Mouse (Mus musculus) spleen, postnatal 10 days (tissue): ENCODE measurements at regions not wholly inside any gene's neighbourhood (a gene's known extent, or its start where the extent isn't known, plus 50 kb on each side); places are given as distances from the start of the nearest gene placed in this dataset.
A peak's percentile ranks its signal among the peaks of the same experiment; 100 is the strongest.

ENCODE experiments used
- DNase-seq, 2 experiments: peaks; one replicate each; pipeline ENCODE4 v3.0.0; 2021 to 2022; ENCODE audit warnings: low spot score in 2 of 2

DNA sequence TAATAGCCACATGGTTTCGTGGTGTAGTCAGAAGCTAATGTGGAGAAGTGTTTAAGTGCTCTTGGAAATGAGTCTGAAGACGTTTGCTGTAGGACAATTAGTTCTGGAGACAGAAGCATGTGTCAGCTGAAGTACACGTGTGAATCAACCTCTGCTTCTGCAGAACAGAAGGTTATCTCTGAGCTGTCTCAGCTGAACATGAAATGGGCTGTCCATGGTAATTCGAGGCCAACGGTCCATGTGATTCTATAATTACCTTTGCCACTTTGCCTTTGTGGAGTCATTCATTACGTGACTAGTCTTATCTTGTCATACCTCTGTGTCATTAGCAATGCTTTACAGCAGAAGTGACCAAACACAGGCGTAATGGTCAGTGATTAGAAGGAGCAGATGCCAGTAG, 295.6 kb upstream of the Veph1 start:
- DNase-seq: no peak

DNA sequence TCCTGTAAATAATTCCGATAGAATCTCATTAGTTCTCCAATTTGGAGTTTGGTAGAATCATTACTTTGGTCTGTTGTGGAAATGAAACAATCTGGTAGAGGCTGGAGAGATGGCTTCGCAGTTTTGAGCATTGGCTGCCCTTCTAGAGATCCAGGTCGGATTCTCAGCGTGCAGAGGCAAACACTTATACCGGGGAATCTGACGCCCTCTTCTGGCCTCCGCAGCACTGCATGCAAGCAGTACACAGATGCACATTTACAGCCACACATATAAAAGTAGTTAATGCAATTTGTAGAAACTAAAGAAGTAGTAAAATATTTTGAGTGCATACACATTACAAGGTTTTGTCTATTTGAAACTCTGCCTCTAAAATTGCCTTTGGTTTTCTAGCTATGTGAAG, 294.1 kb upstream of the Veph1 start:
- no peak for DNase-seq

DNA sequence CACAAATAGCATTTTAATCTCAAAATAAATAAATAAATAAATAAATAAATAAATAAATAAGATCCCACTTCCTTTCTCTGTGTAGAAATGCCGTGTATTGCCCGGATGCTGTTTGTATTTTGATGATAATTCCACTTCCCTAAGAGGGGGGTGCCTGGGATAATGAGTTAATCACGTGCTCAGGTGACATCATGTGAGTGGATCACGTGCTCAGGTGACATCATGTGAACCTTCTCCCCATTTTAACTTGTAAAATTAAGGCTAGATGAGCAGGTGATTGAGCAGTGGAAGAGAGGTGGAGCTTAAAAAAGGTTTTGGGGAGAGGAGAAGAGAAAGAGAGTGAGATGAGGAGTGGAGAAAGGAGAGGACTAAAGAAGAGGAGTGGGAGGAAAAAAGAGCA, 292.8 kb upstream of the Veph1 start:
- no peak for DNase-seq

DNA sequence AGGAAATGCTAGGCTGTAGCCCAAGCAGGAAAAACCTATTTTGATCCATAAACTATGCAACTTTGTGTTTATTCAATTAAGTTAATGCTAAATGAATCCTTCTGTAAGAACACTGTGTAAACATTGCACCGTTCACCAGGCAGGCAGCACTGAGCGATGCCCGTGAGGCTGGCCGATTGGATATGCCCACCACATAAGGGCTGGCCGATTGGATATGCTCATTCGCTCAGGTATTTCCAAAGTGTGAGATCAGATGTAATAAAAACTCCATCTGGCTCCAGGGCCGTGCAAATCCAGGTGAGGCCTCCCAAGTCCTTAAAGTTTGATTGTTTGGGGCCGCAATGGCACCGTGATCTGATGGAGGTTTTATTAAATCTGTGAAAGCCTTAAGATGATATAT, 288.2 kb upstream of the Veph1 start:
- DNase-seq: no peak

DNA sequence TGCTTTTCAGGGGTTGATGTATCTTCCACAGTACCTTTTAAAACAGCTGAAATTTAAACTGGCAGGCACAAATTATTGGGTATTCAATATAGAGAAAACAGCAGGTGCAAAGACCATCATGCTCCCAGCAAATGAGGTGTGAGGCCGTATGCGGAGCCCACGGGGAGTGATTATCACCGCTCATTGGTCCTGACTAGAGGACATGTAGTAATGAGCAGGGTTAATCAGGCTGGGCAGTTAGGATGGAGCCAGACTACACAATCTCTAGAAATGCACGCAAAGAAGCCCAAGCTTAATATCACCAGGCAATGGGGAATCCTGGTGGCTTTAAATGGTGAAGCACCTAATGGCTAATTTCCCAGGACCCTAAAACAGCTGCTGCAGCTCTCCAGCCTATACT, 287.5 kb upstream of the Veph1 start:
- DNase-seq: no peak

DNA sequence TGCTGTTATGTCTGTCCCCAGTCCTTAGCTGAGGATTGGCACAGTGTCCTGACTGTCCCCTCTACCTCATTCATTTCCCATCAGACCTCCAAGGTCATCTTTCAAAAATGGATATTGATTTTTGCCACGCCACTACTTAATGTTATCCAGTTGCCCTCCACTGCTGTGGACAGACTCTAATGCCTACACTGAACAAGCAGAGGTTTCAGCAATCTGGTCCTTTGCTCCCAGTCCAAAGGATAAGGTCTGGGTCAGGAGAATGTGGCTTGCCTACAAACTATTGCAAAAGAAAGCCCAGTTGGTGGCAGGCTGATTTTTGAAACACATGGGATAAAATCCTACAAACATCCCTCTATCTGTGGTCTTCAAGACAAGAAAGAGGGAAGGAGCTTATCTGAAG, 280.0 kb upstream of the Veph1 start:
- DNase-seq: no peak

DNA sequence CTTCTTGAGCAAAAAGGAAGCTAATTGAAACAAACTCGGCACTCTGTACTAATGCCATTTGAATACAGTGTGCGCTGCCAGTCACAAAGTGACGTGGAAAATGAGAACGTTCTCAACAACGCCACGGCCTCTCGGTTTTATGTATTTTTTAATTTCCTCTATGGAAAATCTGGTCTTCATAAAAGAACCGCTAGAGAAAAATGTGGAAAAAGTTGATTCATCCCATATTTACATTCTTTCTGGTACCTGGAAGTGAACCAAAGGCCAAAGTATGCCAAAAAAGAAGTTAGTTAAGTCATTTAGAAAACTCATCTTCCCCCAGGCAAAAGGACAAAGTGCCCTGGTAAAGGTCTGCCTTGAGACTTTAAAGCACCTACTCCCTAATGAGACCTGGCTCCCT, 277.7 kb upstream of the Veph1 start:
- DNase-seq: no peak

DNA sequence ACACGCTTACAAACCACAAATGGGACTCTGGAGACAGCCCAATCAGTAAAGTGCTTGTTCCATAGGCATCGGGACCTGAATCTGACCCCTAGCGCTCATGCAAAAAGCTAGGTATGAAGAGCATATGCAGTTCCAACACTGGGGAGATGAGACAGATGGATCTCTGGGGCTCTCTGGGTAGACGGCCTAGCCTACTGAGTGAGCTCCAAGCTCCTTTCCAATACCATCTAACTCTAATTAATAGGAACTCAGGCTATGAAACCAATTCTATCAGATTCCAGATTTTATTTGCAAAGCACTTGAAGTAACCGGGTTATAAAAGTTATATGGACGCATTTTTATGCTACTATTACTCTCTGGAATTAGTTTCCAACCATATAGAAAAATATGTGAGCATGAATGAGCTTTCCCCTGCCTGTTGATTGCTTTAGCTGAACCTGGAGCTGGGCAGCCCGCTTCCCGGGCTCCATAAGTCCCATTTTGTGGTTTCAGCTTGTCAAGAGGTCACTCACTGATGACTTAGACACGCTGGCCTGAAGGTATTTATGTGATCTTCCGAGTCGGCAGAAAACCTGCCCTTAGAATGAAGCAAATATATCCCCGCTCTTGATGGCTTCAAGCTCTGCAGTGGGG, 276.4 kb upstream of the Veph1 start:
- no peak for DNase-seq

DNA sequence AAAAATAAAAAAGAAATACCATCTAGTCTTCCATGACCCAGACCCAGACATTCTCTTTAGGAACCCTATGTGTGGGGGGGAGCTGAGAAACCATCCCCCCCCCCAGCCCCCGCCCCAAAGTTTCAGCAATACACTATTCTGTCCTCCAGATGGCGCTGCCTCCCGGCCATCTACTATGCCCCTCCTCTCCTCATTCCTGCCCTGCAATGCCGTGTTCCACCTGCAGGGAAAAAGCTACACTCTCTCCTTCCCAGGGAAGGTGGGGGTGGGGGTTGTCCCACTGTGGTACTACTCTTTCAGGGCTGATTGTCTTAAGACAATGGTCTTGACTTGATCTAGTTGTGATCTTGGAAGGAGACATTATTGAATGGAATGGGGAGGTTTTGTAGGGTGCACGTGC, 273.7 kb upstream of the Veph1 start:
- DNase-seq: peak in 1 of 2 experiments; percentile 58

DNA sequence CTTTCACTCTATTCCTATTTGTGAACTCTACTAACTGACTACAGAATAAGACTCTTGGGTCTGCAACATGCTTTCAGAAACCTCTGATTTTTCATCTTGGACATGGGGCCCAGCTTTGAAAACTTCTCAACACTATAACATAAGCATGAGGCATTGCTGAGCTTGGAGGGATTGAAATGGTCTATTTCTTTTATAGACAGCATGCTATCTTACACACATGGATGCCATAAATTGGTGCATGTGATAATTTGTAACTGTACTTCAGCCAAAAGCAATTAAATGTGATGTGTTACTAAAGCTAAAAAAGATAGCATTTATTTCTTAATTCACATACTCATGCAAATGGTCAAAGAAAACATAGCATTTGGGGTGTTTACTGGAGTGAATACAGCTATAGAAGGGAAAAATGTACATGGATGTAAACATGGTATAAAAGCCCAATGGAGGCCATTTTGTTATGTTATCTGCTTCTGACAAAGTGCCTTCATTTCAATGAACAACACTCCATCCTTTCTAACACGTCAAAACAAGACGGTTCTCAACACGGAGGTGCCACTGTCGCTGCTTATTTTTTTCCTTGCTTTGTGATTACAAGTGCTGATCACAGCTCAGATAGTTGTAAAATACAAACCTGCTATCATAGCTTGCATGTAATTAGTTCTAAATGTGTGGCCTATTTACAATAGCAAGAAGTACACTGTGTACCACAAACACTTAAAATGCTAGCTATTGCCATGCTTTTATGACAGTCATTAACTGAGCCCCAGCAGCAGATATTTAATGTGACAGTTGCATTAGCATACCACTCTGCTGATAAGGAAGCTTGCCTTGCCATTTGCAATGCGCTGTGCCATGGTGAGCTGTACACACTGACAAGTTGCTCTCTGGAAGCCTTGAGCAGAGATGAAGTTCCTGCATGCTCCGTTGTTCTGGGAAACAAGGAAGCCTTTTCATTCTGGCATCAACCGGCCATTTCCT, 267.9 kb upstream of the Veph1 start:
- no peak for DNase-seq

DNA sequence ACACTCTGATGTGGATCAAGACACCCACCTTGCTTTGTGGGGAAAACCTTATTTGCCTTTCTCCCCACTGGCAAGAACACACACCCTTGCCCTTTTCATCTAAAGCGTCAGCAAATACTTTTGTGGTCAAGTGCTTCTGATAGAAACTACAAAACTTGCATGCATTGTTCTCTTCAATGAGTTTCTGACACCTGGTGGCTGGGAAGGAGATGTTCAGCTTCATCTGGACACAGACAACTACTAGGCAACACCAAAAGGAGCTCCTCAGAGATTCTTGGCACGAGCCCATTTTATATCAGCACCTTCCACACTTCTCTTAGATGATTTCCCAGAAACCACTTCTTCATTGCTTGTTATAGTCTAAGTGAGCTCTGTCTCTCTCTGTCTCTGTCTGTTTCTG, 266.7 kb upstream of the Veph1 start:
- peak; percentile 20 to 60 for DNase-seq

DNA sequence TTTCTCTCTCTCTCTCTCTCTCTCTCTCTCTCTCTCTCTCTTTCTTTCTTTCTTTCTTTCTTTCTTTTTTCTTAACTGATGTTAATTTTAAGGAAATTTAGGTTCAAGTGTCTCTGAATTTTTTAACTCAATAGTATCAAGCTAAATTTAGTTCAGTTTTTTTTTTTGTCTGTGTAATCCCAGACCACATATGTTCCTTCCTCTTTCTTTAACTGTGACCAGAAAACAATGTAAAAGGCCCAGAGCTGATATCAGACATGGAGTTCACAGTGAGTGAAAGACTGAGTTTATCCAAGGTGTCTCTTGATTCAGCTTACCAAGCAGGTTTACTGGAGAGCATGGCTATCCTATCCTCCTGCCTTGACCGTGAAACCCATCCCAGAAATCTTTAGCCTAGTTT, 258.9 kb upstream of the Veph1 start:
- no peak for DNase-seq

DNA sequence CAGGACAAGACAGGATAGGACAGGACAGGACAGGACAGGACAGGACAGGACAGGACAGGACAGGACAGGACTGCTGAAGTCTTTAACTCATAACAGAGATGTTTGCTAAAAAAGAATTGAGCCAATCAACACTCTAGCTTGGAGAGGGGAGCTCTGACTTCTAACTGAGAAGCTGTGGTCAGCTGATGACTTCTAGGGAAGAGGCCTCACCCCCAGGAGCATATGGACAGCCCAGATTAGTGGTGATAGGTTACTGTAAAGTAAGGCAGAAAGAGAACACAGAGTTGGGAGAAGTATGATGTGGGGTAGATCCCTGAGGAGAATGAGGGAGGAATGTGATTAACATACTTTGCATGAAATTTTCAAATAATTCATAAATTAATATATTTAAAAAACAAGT, 254.3 kb upstream of the Veph1 start:
- DNase-seq: no peak

DNA sequence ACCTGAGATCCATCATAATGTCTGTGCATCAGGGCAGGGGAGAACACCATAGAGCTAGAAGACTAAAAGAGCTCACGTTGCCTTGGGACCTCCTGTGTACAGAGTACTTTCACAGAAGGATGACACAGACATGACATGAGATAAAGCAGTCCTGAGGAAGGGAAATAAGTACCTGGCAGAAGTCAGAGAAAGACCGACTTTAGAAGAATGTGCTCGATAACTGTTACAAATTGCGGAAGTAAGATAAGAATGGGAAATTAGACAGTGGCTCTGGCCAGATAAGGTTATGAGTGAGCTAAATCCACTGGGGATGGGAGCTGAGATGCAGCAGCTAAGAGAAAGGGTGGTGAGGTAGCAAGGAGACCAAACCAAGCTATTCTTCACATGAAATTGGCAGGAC, 249.9 kb upstream of the Veph1 start:
- DNase-seq: no peak

DNA sequence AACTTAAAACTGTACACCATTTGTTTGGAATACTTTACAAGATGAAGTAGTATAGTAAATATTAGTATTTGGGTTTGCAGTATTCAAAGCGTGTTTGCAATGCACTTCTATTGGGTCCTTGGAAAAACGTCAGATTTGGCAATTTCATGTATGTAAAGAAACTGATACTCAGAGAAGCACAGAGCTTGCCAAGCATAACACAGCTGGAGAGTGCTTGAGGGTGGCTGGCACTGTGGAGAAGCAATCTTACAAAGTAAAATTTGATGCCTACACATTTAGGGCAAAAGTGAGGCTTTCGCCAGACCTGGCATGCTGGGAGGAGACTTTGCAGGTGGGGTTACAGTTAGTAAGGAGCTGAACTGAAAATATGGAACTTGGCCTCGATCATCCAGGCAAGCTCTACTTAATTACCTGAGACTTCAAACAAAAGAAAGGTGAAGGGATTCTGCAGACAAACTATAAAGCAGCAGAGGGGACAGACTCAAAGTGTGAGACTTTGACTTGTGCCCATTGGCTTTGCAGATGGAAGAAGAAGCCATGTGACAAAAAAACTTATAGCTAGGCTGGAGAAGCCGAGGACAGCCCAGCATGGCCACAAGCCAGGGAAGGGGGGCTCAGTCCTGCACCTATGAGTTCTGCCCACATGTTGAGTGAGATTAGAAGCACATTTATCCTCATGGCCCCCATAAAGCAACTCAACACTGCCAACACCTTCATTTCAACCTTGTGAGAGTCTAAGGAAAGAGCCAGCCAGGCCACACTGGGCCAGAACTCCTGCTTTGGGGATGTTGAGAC, 247.7 kb upstream of the Veph1 start:
- no peak for DNase-seq

DNA sequence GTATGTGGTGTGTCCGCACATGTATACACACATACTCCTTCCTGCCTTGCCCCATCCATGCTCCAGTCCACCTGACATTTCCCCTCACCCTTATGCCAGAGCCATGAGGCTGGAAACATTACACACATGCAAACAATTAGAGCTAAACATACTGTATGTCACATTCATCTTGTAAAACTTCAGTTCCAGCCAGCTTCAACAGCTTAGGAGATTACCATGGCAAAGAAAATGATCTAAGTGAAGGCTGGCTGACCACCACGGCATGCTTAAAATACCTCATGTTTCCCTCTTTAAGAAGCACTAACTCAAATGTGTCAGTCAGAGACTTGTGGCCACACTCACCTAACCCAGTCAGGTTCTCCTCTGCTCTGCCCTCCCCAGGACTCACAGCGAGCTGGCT, 246.2 kb upstream of the Veph1 start:
- DNase-seq: no peak

DNA sequence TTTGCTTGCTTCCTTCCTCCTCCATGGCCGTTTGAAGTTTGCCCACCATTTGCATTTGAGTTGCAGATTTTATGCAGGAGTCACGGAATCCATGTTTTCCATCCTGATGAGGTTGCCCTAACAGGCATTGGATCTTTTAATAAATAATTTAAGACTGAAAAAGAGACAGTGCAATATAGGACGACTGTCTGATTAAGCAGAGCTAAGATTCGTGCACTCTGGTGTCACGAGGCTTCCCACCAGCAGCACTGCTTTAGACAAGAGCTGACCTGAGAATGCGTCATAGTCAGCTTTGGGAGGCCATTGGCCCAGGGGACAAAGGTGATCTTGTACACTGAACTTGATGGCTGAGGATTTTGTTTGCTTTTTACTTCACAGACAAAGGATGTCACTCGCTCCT, 241.3 kb upstream of the Veph1 start:
- no peak for DNase-seq

DNA sequence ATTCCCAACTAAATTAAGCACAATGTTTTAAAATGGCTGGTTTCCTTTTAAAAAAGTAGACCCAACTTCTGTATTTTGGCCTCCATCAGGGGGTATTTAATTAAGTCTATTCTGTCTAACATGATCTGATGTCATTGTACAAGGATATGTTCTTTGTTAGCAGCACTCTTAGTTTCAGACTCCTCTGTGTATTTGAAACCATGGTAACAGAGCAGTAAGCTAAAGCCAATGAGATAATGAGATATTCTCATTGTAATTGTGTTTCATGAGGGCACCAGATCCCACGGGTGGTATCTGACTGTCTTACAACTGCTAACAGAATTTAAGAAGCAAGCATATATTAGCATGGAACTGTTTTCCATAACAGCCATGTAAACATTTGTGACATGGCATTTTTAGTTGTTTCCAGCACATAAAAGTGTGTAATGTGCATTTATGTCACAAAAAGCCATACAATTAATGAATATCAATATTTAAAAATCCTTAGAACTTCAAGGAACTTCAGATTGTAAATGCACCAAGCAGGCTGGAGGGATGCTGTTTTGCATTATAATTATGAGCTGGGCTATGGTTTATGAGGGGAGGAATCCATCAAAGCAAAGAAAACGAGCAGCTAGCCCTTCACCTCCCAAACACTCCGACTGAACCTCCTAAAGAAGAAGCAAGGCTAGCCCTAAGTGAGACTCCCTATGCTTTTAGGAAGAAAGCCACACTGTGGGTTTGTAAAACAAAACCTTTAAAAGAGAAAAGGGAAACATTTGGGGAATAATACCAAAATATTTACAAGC, 240.7 kb upstream of the Veph1 start:
- no peak for DNase-seq

DNA sequence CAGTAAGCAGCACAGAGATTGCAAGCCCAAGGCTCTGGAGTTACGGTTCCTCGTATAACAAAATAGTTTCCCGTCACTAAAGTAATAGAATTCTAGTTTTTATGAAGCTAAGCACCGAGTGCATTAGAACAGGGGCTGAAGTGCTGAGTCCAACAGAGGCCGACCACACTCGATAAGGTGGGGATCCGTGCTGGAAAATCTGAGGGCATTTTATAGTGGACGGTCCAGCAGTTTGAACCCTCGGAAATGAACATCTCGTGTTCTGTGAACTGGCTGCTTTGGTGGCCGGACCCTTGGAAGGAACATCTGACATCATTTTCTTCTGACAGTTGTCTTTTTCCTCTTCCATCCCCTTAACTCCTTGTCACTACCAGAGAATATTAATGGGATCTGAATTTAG, 240.0 kb upstream of the Veph1 start:
- DNase-seq: no peak

DNA sequence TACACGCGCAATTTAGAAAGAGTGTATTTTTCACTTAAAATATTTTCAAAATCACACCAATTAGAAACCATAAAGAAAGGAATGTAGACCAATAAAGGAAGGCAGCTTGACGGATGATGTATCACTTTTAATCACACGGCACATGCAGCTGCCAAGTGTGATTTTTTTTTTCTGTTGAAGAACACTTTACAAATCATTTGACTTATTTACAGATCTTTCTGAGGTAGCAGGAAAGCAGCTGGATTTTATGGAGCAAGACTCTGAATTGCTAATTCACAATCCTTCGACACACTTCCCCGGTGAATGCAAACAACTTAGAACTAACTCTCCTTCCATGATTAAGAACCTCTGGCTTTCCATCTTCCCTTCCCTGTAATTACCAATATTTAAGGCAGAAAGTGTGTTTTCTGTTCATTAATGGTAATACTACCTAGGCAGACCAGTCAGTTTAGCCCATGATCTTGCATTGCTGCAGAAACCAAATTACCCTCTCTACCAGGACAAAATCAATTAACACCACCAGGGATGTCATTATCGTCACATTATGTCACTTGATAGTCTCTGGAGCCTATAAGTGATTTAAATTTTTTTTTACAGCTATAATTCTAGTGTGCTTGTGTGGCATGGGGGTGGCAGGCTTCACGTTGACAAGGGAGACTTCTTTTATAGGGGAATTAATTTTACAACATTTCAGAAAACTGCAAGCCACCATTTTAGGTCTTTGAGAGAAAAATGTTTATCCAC, 239.3 kb upstream of the Veph1 start:
- DNase-seq: no peak

DNA sequence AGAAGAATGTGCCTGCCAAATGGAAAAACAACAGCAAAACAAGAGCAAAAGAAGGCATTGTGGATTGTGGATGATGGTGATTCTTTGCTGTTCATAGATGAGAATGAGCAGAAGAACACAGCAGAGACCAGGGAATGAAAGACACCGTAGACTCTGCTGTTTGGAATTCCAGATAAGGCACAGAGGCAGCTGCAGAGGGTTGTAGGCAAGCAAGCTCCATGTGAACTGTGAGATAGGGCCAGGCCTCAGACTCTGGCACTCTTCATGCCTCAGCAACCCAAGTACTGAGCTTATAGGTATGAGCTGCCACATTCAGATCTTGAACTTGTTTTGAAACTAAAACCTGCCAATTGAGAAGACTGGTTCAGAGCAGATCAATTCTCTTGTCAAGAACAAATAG, 223.3 kb upstream of the Veph1 start:
- peak in 1 of 2 experiments; percentile 40 for DNase-seq
